Mouse (Mus musculus) thymus, adult 2 months (tissue): ENCODE results near the gene Gramd1b.

Experiments
- CTCF ChIP-seq: fragments of 200-500 bp; IDR thresholded peaks from 2 replicates; pipeline ENCODE4 v1.5.1; 2012; ENCODE audit warnings: mild to moderate bottlenecking, control low read depth, low read length, moderate library complexity, borderline replicate concordance; ENCODE audit not compliant: control insufficient read depth, poor library complexity, insufficient read depth; ENCODE audit errors: extremely low read depth
- POLR2A ChIP-seq: fragments of 200-500 bp; IDR thresholded peaks from 2 replicates; pipeline ENCODE4 v1.6.1; 2012; ENCODE audit warnings: mild to moderate bottlenecking, low read length, control low read depth, moderate library complexity; ENCODE audit not compliant: control insufficient read depth, poor library complexity, insufficient read depth; ENCODE audit errors: extremely low read depth

DNA sequence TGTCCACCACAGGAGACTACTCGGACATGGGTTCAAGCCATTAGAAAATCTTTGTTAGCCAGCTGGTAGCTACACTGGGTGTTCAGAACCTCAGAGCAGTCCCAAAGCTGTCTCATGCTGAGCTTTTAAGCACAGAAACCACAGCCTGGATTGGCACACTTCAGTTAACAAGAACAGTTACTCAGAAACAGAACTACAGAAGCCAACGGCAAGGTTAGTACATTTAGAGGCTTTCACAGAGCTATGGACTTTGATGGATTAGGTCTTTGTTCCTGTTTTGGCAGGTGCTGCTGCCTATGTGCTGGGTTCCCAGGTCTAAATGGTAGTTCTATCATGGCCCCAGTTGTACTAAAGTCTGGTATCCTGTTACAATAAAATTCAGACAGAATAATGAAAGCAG, 40.1 kb upstream of the Gramd1b start:
- TF ChIP-seq CTCF = no peak
- no peak for TF ChIP-seq POLR2A
